In the genomic region with DNA sequence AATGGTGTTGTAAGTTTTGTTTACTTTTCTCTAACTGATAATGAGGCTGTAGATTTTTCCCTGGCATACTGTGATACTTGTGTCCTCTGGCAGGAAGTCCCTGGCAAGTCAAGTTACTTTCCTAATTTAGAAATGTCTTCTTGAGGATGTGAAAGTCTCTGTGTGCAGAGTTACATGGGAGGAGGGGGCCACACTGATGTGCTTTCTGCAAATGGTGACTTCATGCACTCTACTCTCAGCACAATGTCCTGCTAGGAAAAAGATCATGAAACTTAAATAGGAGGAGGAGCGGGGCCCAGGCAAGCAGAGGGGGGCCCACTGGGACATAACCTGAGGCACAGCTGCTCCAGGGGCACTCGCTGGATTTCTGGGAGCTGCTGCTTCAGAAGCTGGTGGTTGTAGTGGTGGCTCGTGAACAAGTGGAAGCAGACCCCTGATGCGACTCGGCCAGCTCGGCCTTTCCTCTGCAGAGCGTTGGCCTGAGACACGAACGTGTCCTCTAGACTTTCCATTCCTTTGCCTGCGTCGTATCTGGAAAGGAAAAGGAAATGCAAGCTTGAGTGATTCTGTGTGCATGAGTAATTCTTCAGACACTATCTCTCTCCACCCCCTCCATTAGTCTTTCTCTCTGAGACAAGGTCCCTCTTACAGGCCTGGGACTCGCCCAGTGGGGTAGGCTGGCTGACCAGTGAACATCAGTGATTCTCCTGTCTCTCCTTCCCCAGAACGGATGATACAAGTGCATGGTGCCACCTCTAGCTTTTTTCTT, we compare ENCODE assay signal across 11 mouse cellular contexts. TPM values are rescaled to one million over a fixed set of nuclear protein-coding genes. Genes with fewer than 3 reads are reported as not detected.
DNase-seq lines count a peak whose midpoint lies in the region; ATAC-seq lines count a peak whose summit lies in the region.
"Had no signal": no experiment of that assay in that cellular context is flagged by ENCODE, and none has a peak within 500 bp of the region (broad histone marks: within the 10 kb centered on the region; RNA-seq: fewer than 3 reads in every experiment).

No protein-coding gene starts in this region.

- H3K27me3 ChIP-seq in lung, embryonic 15.5 days, result no peaks in the 10 kb centered on the region
- no peaks in the 10 kb centered on the region for H3K27me3 ChIP-seq in embryonic facial prominence, embryonic 10.5 days (replicated peaks; ENCODE audit: low read depth, poor library complexity, severe bottlenecking)
- H3K27me3 ChIP-seq: embryonic facial prominence, embryonic 13.5 days; midbrain, embryonic 15.5 days had no signal

- peak overlapping the region; percentile 86 for H3K27ac ChIP-seq in lung, embryonic 15.5 days
- H3K27ac ChIP-seq in embryonic facial prominence, embryonic 10.5 days (replicated peaks), result no peak overlapping the region
- H3K27ac ChIP-seq: embryonic facial prominence, embryonic 13.5 days; midbrain, embryonic 15.5 days had no signal

- H3K9ac ChIP-seq in lung, embryonic 15.5 days, result no peak overlapping the region
- H3K9ac ChIP-seq: embryonic facial prominence, embryonic 13.5 days; midbrain, embryonic 15.5 days had no signal

- peak; percentile 70; the same call in 1 of the 2 replicates for ATAC-seq in lung, embryonic 15.5 days (ENCODE audit: borderline replicate concordance, extremely low read depth, low FRiP score, low TSS enrichment)
- ATAC-seq: midbrain, embryonic 15.5 days had no signal

- 74% methylated on average over 13 of the region's 13 CpGs for WGBS in lung, embryonic 15.5 days
- 89% methylated on average over 13 of the region's 13 CpGs for whole genome bisulfite sequencing in embryonic facial prominence, embryonic 10.5 days

- H3K4me3 ChIP-seq in lung, embryonic 15.5 days, result no peak overlapping the region
- H3K4me3 ChIP-seq in embryonic facial prominence, embryonic 10.5 days, result no peak overlapping the region
- H3K4me3 ChIP-seq: embryonic facial prominence, embryonic 13.5 days; midbrain, embryonic 15.5 days had no signal

- peaks cover 10% of the 10 kb centered on the region; the same call in 1 of the 2 replicates for H3K4me1 ChIP-seq in lung, embryonic 15.5 days
- H3K4me1 ChIP-seq in embryonic facial prominence, embryonic 10.5 days, result peaks cover 4% of the 10 kb centered on the region; the same call in 1 of the 2 replicates
- H3K4me1 ChIP-seq: embryonic facial prominence, embryonic 13.5 days; midbrain, embryonic 15.5 days had no signal

- H3K4me2 ChIP-seq in lung, embryonic 15.5 days, result no peak overlapping the region
- H3K4me2 ChIP-seq: embryonic facial prominence, embryonic 13.5 days; midbrain, embryonic 15.5 days had no signal

- peaks cover 77% of the 10 kb centered on the region for H3K36me3 ChIP-seq in lung, embryonic 15.5 days
- peaks cover 100% of the 10 kb centered on the region for H3K36me3 ChIP-seq in embryonic facial prominence, embryonic 10.5 days (replicated peaks)

- no peaks in the 10 kb centered on the region for H3K9me3 ChIP-seq in lung, embryonic 15.5 days
- H3K9me3 ChIP-seq in embryonic facial prominence, embryonic 10.5 days, result no peaks in the 10 kb centered on the region
- H3K9me3 ChIP-seq: embryonic facial prominence, embryonic 13.5 days; midbrain, embryonic 15.5 days had no signal

- peak; percentile 36 for DNase-seq in adrenal gland, postnatal 10 days
- DNase-seq in adrenal gland, postnatal 4 days (ENCODE audit: low spot score in 2 of 2), result no peak
- DNase-seq in spleen, postnatal 36 days (ENCODE audit: low spot score in 2 of 2), result peak; percentile 5 to 11
- DNase-seq in spleen, postnatal 4 days (ENCODE audit: low spot score in 2 of 2), result no peak
- no peak for DNase-seq in urinary bladder, postnatal 10 days (ENCODE audit: low spot score)
- DNase-seq in embryo, embryonic 11 days, result no peak
- no peak for DNase-seq in embryonic facial prominence, embryonic 10.5 days (ENCODE audit: low spot score)
- DNase-seq: thymus, postnatal 4 days had no signal

RNA-seq across cellular contexts. Expression of gene Gemin6, which starts 28.7 kb away (rescaled TPM):
- 1 to 10 TPM; 8.3 to 8.7 TPM for total RNA-seq in adrenal gland, postnatal 10 days (2021)
- 10 to 100 TPM; 11.0 to 12.0 TPM for total RNA-seq in adrenal gland, postnatal 4 days (2021)
- 42.7 and 46.1 TPM in 2 replicates for polyA plus RNA-seq in lung, embryonic 15.5 days (2015; fragmentation: Nextera tagmentation; extraction: Ambion mirVana)
- polyA plus RNA-seq in embryonic facial prominence, embryonic 10.5 days (2016; fragmentation: Nextera tagmentation; extraction: Ambion mirVana), result 56.2 and 59.7 TPM in 2 replicates

RNA-seq across cellular contexts. Expression of gene Morn2, which starts 37.1 kb away (rescaled TPM):
- total RNA-seq in adrenal gland, postnatal 10 days (2021), result 10 to 100 TPM; 14.1 to 17.4 TPM
- 10 to 100 TPM; 16.6 to 16.7 TPM for total RNA-seq in adrenal gland, postnatal 4 days (2021)
- polyA plus RNA-seq in lung, embryonic 15.5 days (2015; fragmentation: Nextera tagmentation; extraction: Ambion mirVana), result 34.1 and 35.7 TPM in 2 replicates
- polyA plus RNA-seq in embryonic facial prominence, embryonic 10.5 days (2016; fragmentation: Nextera tagmentation; extraction: Ambion mirVana), result 24.3 and 26.0 TPM in 2 replicates

RNA-seq across cellular contexts. Expression of gene Dhx57, which starts 37.3 kb away (rescaled TPM):
- total RNA-seq in adrenal gland, postnatal 10 days (2021), result 10 to 100 TPM; 12.6 to 15.8 TPM
- 10 to 100 TPM; 20.9 to 22.0 TPM for total RNA-seq in adrenal gland, postnatal 4 days (2021)
- polyA plus RNA-seq in lung, embryonic 15.5 days (2015; fragmentation: Nextera tagmentation; extraction: Ambion mirVana), result 13.9 and 15.6 TPM in 2 replicates
- polyA plus RNA-seq in embryonic facial prominence, embryonic 10.5 days (2016; fragmentation: Nextera tagmentation; extraction: Ambion mirVana), result 17.8 and 19.5 TPM in 2 replicates

RNA-seq across cellular contexts. Expression of gene Ttc39d, which starts 45.7 kb away (rescaled TPM):
- not detected for total RNA-seq in adrenal gland, postnatal 10 days (2021)
- under 1 TPM; 0.11 to 0.25 TPM for total RNA-seq in adrenal gland, postnatal 4 days (2021)
- polyA plus RNA-seq in lung, embryonic 15.5 days (2015; fragmentation: Nextera tagmentation; extraction: Ambion mirVana), result 0.10 and 0.11 TPM in 2 replicates
- polyA plus RNA-seq in embryonic facial prominence, embryonic 10.5 days (2016; fragmentation: Nextera tagmentation; extraction: Ambion mirVana), result 0.14 and 0.15 TPM in 2 replicates
- polyA plus RNA-seq: embryonic facial prominence, embryonic 13.5 days had no signal

RNA-seq across cellular contexts. Expression of gene Srsf7, which starts 45.8 kb away (rescaled TPM):
- 100 to 1,000 TPM; 101 to 117 TPM for total RNA-seq in adrenal gland, postnatal 10 days (2021)
- total RNA-seq in adrenal gland, postnatal 4 days (2021), result 100 to 1,000 TPM; 172 to 192 TPM
- 633 and 646 TPM in 2 replicates for polyA plus RNA-seq in lung, embryonic 15.5 days (2015; fragmentation: Nextera tagmentation; extraction: Ambion mirVana)
- polyA plus RNA-seq in embryonic facial prominence, embryonic 10.5 days (2016; fragmentation: Nextera tagmentation; extraction: Ambion mirVana), result 888 and 890 TPM in 2 replicates

Comparison
In these comparisons a context has a peak if more than half of its experiments do, and no peak if none do; other contexts are left out.
1. DNase-seq: peak in adrenal gland, postnatal 10 days (single experiment) and spleen, postnatal 36 days (2 of 2); none in adrenal gland, postnatal 4 days (0 of 2), spleen, postnatal 4 days (0 of 2), urinary bladder, postnatal 10 days (single experiment), embryo, embryonic 11 days (single experiment) and embryonic facial prominence, embryonic 10.5 days (single experiment).